Mouse (Mus musculus) pancreas, adult 10 weeks (tissue): ENCODE data around the gene Krtap19-5. TPM values are rescaled to one million over a fixed set of nuclear protein-coding genes. Genes with fewer than 3 reads are reported as not detected.

Source experiments
- polyA plus RNA-seq: library from polyadenylated mRNA; stranded (reverse); fragments of 350-450 nt; fragmentation: Illumina TruSeq; extraction: RNeasy Lipid Tissue Mini Kit (QIAGEN cat#74804); gene quantifications from one replicate; pipeline ENCODE4 v1.2.3, GENCODE M21; 2015; ENCODE audit warnings: low read depth, low replicate concordance; ENCODE audit not compliant: insufficient read depth

Krtap19-5 gene
- polyA plus RNA-seq, result not detected

GRCm38 (mm10) chr16:88896357-88896756 is at the start of gene Krtap19-5:
Gene Krtap19-5 (minus strand): TSS chr16:88896457.

DNA sequence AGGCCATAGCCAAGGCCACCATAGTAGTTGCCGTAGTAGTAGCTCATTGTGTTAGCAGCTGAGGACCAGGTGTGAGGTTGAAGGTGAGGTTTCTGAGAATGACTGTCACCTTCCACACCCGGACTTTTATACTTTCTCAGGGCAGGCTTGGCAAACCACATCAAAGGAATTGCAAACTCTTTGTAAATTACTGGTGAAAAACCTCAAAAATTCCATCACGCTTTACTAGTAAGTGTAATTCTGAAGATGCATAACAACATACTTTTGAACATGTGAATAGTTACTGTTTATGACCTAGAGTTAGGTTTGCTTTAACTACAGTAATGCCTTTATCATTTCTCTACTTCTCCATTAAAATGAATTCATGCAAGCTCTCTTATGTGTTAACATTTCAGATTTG is 35.9 kb upstream of the Krtap19-5 start, which contains the start of gene Krtap19-9b:
Gene Krtap19-9b (minus strand): TSS at position 101 of the 400 bp plus-strand sequence.

DNA sequence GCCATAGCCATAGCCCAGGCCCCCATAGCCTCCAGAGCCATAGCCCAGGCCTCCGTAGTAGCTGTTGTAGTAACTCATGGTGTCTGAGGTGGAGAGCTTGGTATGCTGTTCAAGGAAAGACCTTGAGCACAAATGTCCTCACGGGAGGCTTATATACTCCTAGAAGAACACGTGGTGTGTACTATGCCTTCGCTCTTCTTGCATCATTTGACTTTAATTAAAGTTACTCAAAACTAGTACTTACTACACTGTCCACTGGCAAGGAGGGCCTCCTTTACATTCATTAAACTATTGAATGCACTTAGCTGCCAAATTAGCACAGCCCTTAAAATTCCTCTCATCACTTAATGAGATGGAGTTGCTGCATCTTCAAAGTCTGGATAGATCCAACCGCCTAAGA is 11.3 kb downstream of the Krtap19-5 start, which contains the start of gene Krtap19-4:
Gene Krtap19-4 (minus strand): TSS at position 101 of the 400 bp plus-strand sequence.

GRCm38 (mm10) chr16:88877938-88878337 is 18.3 kb downstream of the Krtap19-5 start, which contains the start of gene Krtap19-3:
Gene Krtap19-3 (minus strand): TSS chr16:88878038.

GRCm38 (mm10) chr16:88874169-88874568 is 22.1 kb downstream of the Krtap19-5 start, which contains the start of gene Krtap19-2:
Gene Krtap19-2 (minus strand): TSS chr16:88874269.

GRCm38 (mm10) chr16:88869311-88869710 is 26.9 kb downstream of the Krtap19-5 start, which contains the start of gene Krtap19-1:
Gene Krtap19-1 (minus strand): TSS chr16:88869411.

Other genes starting within 250 kb of the Krtap19-5 start
- gene Krtap26-1, start 248.7 kb downstream of the Krtap19-5 start, polyA plus RNA-seq, result not detected
- gene Krtap27-1, start 224.8 kb downstream of the Krtap19-5 start, polyA plus RNA-seq, result not detected
- gene 2310061N02Rik, start 188.5 kb downstream of the Krtap19-5 start, polyA plus RNA-seq, result not detected
- not detected for gene Krtap13-1, start 167.6 kb downstream of the Krtap19-5 start, polyA plus RNA-seq
- gene Krtap13, start 144.8 kb downstream of the Krtap19-5 start, polyA plus RNA-seq, result not detected
- gene 2310034C09Rik, start 137.6 kb downstream of the Krtap19-5 start, polyA plus RNA-seq, result not detected
- not detected for gene 2310057N15Rik, start 122.3 kb downstream of the Krtap19-5 start, polyA plus RNA-seq
- gene Gm5965, start 118.6 kb downstream of the Krtap19-5 start, polyA plus RNA-seq, result not detected
- gene Gm20741, start 84.2 kb downstream of the Krtap19-5 start, polyA plus RNA-seq, result not detected
- not detected for gene Krtap15, start 76.2 kb downstream of the Krtap19-5 start, polyA plus RNA-seq
- not detected for gene Krtap14, start 70.3 kb downstream of the Krtap19-5 start, polyA plus RNA-seq
- gene Krtap19-1, start 27.0 kb downstream of the Krtap19-5 start, polyA plus RNA-seq, result not detected
- gene Krtap19-2, start 22.2 kb downstream of the Krtap19-5 start, polyA plus RNA-seq, result not detected
- gene Krtap19-3, start 18.4 kb downstream of the Krtap19-5 start, polyA plus RNA-seq, result not detected
- not detected for gene Krtap19-4, start 11.4 kb downstream of the Krtap19-5 start, polyA plus RNA-seq
- not detected for gene Krtap19-9b, start 35.8 kb upstream of the Krtap19-5 start, polyA plus RNA-seq
- gene Krtap16-3, start 66.4 kb upstream of the Krtap19-5 start, polyA plus RNA-seq, result not detected
- gene Krtap22-2, start 114.3 kb upstream of the Krtap19-5 start, polyA plus RNA-seq, result not detected
- gene Gm10229, start 118.8 kb upstream of the Krtap19-5 start, polyA plus RNA-seq, result not detected
- not detected for gene Krtap6-1, start 135.2 kb upstream of the Krtap19-5 start, polyA plus RNA-seq
- not detected for gene Gm10228, start 145.0 kb upstream of the Krtap19-5 start, polyA plus RNA-seq
- gene Krtap6-5, start 151.4 kb upstream of the Krtap19-5 start, polyA plus RNA-seq, result not detected
- not detected for gene 1110025L11Rik, start 167.5 kb upstream of the Krtap19-5 start, polyA plus RNA-seq
- gene Krtap6-3, start 187.6 kb upstream of the Krtap19-5 start, polyA plus RNA-seq, result not detected
- not detected for gene Gm6358, start 244.4 kb upstream of the Krtap19-5 start, polyA plus RNA-seq